In genomic region chr11:89100826-89101321, GRCm38 (mm10) we compare ENCODE assay signal across 8 mouse cellular contexts. TPM values are rescaled to one million over a fixed set of nuclear protein-coding genes. Genes with fewer than 3 reads are reported as not detected.
DNase-seq lines count a peak whose midpoint lies in the region; ATAC-seq and TF ChIP-seq lines count a peak whose summit lies in the region.

No protein-coding gene starts in this region.

- peaks cover 24% of the 10 kb centered on the region for H3K27me3 ChIP-seq in hindbrain, embryonic 10.5 days (ENCODE audit: insufficient read depth, poor library complexity, severe bottlenecking)
- H3K27me3 ChIP-seq in lung, embryonic 15.5 days = no peaks in the 10 kb centered on the region

- 0 out of 2 replicates have a peak, but pooled peaks have one; percentile 31 for ATAC-seq in cerebellum, adult (ENCODE audit: insufficient number of reproducible peaks, low FRiP score, low TSS enrichment)
- no peak for ATAC-seq in lung, embryonic 15.5 days (ENCODE audit: borderline replicate concordance, extremely low read depth, low FRiP score, low TSS enrichment)

- no peaks in the 10 kb centered on the region; the same call in 1 of the 2 replicates for H3K4me1 ChIP-seq in bone marrow macrophage, adult 2 months (ENCODE audit: control insufficient read depth, insufficient read depth, low read length)
- H3K4me1 ChIP-seq in hindbrain, embryonic 10.5 days (replicated peaks) = peaks cover 10% of the 10 kb centered on the region
- H3K4me1 ChIP-seq in lung, embryonic 15.5 days = no peaks in the 10 kb centered on the region

- WGBS in hindbrain, embryonic 10.5 days = 41% methylated on average over 17 of the region's 17 CpGs
- WGBS in lung, embryonic 15.5 days = 13% methylated on average over 17 of the region's 17 CpGs

- TF ChIP-seq CTCF in bone marrow macrophage, adult 2 months (IDR thresholded peaks at IDR 0.05; ENCODE audit: low read depth, low read length) = no peak

- peak overlapping the region; percentile 37; the same call in 1 of the 2 replicates for H3K9ac ChIP-seq in lung, embryonic 15.5 days

- DNase-seq in cerebellum, postnatal 4 days (ENCODE audit: low spot score in 2 of 2) = no peak
- DNase-seq in frontal cortex, postnatal 14 days (ENCODE audit: low spot score in 2 of 2) = peak; percentile 19 to 44
- no peak for DNase-seq in hindbrain, embryonic 10.5 days (ENCODE audit: low spot score)
- DNase-seq in layer of hippocampus, adult 9-11 months = peak; percentile 25
- peak; percentile 55 for DNase-seq in right cerebral cortex, postnatal 25 days

- H3K4me3 ChIP-seq in bone marrow macrophage, adult 2 months (ENCODE audit: insufficient read depth, low read length) = peak overlapping the region; percentile 25
- H3K4me3 ChIP-seq in hindbrain, embryonic 10.5 days = peak overlapping the region; percentile 36
- H3K4me3 ChIP-seq in lung, embryonic 15.5 days = peak overlapping the region; percentile 40

- no peaks in the 10 kb centered on the region for H3K9me3 ChIP-seq in hindbrain, embryonic 10.5 days
- H3K9me3 ChIP-seq in lung, embryonic 15.5 days = no peaks in the 10 kb centered on the region

- no peaks in the 10 kb centered on the region for H3K36me3 ChIP-seq in hindbrain, embryonic 10.5 days
- H3K36me3 ChIP-seq in lung, embryonic 15.5 days = no peaks in the 10 kb centered on the region

- H3K27ac ChIP-seq in bone marrow macrophage, adult 2 months (ENCODE audit: insufficient read depth, low read depth, low read length) = no peak overlapping the region
- H3K27ac ChIP-seq in hindbrain, embryonic 10.5 days = peak overlapping the region; percentile 35; the same call in 1 of the 2 replicates
- no peak overlapping the region for H3K27ac ChIP-seq in lung, embryonic 15.5 days

- TF ChIP-seq POLR2A in bone marrow macrophage, adult 2 months (IDR thresholded peaks at IDR 0.05; ENCODE audit: borderline replicate concordance, low read depth, low read length) = no peak

- peak overlapping the region; percentile 76 for H3K4me2 ChIP-seq in lung, embryonic 15.5 days

RNA-seq across cellular contexts. Expression of gene Gm525, which starts 27.2 kb away (rescaled TPM):
- polyA plus RNA-seq in bone marrow macrophage, adult 2 months (2012; ENCODE audit: insufficient read depth, insufficient read length, missing spikeins) = not detected in 2 replicates
- polyA plus RNA-seq in hindbrain, embryonic 10.5 days (2016; fragmentation: Nextera tagmentation; extraction: Ambion mirVana) = not detected in 2 replicates
- 0.53 and 2.2 TPM in 2 replicates for polyA plus RNA-seq in lung, embryonic 15.5 days (2015; fragmentation: Nextera tagmentation; extraction: Ambion mirVana)

RNA-seq across cellular contexts. Expression of gene Dgke, which starts 34.2 kb away (rescaled TPM):
- polyA plus RNA-seq in bone marrow macrophage, adult 2 months (2012; ENCODE audit: insufficient read depth, insufficient read length, missing spikeins) = 3.4 and 4.4 TPM in 2 replicates
- 4.6 and 6.1 TPM in 2 replicates for polyA plus RNA-seq in hindbrain, embryonic 10.5 days (2016; fragmentation: Nextera tagmentation; extraction: Ambion mirVana)
- polyA plus RNA-seq in lung, embryonic 15.5 days (2015; fragmentation: Nextera tagmentation; extraction: Ambion mirVana) = 5.5 and 5.8 TPM in 2 replicates

Comparison
In these comparisons a context has a peak if more than half of its experiments do, and no peak if none do; other contexts are left out.
1. DNase-seq: peak in frontal cortex, postnatal 14 days (2 of 2), layer of hippocampus, adult 9-11 months (single experiment) and right cerebral cortex, postnatal 25 days (single experiment); none in cerebellum, postnatal 4 days (0 of 2) and hindbrain, embryonic 10.5 days (single experiment).
2. Peak in every context shown above with its lines, with median percentiles within 50 percentile points of each other: H3K4me3 ChIP-seq.